Mouse (Mus musculus) layer of hippocampus, adult 6 months (tissue): ENCODE results near the gene H2afz. TPM values are rescaled to one million over a fixed set of nuclear protein-coding genes. Genes with fewer than 3 reads are reported as not detected.

Experiments
- long read RNA-seq, 2 experiments: library from polyadenylated mRNA; unstranded; transcript quantifications; one replicate each; pipeline ENCODE4 v2.0.0; 2019 to 2020
- polyA plus RNA-seq: library from polyadenylated mRNA; unstranded; fragments of <200 nt; fragmentation: Nextera tagmentation; gene quantifications from 2 replicates; pipeline ENCODE4 v1.2.3, GENCODE M21; 2021

Gene H2afz
- polyA plus RNA-seq: 697 and 714 TPM in 2 replicates
- long read RNA-seq, experiment 1, transcript H2afz-201 (5 exons, 1,069 nt): major isoform, 559 of 615 reads
- long read RNA-seq, experiment 1, transcript H2afz-207 (5 exons, 810 nt): minor isoform, 5 of 615 reads
- long read RNA-seq, experiment 1, partial matches to known transcripts: 31 of 615 reads
- long read RNA-seq, experiment 1, other reads (novel, unspliced or antisense): 20 of 615 reads
- long read RNA-seq, experiment 2, transcript H2afz-201 (5 exons, 1,069 nt): major isoform, 227 of 240 reads
- long read RNA-seq, experiment 2, partial matches to known transcripts: 7 of 240 reads
- long read RNA-seq, experiment 2, other reads (novel, unspliced or antisense): 4 of 240 reads

DNA sequence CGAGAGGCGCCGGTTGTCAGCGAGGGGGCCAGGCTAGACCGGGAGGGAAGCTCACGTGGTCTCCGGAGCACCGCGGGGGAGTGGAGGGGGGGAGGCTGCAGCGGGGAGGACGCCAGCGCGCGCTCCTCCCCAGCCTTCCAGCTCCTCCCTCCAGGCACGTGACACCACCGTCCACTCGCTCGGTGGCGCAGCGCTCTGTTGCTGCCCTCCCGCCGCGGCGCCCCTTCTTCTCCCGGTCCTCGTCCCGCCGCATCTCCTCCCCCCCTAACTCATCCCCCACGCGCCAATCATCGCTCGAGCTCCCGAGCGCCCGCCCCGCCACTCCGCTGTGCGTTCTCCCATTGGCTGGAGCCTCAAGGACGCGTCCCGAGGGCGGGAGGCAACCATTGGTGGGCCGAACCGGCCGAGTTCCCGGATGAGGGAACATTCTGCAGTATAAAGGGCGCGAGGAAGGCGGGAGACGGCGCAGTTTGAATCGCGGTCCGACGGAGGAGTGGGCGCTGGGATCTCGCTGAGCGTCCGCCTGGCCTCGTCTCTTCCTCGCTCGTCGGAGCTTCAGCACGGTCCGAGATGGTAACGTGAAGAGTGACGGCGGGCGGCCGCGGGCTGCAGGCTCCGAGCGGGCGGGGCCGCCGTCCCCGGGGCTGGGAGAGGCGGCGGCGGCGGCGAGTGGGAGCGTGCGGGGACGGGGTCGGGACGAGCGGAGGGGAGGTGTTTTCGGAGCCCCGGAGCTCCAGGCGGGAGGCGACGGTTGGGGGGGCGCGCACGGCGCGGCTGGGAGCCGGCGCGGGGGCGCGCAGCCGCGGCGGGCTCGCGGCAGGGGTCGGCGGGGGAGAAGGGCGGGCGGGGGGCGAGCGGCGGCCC lies at the start of gene H2afz:
TSS of gene H2afz (plus strand) at position 364 of the 864 bp plus-strand sequence.

DNA sequence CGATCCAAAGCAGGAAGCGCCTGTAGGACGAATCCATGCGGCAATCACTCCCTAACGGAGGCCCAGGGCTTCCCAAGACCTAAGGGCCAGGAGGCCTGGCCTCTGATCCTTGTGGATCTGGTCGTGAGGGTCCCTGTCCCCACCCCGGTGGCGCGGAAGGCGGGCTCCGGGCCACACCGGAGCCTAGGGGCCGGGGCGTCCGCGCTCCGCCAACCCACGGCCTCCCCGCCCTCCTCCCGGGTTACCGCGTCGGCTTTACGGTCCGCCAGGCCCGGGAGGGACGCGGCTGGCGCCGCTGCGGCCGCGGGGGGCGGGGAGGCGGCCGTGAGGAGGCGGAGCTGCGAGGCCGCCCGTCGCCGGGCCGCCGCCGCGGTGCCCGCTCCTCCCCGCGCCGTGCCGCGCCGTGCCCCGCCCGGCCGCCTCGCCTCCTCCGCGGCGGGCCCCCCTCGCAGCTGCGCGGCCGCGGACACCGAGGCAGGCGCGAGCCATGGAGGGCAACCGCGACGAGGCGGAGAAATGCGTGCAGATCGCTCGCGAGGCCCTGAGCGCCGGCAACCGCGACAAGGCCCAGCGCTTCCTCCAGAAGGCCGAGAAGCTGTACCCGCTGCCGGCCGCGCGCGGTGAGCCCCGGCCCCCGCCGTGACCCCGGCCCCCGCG lies 3.3 kb downstream of the H2afz start, which contains the start of gene Dnajb14:
TSS of gene Dnajb14 (plus strand) at position 239 of the 657 bp plus-strand sequence.

Other genes with a start within 250 kb of the H2afz start
- gene Ddit4l, start 242.9 kb upstream of the H2afz start, polyA plus RNA-seq: 15.5 and 25.0 TPM in 2 replicates
- not detected in 2 replicates for gene Gm21962, start 193.0 kb upstream of the H2afz start, polyA plus RNA-seq
- gene Dnajb14, start 3.2 kb downstream of the H2afz start, polyA plus RNA-seq: 11.4 and 13.9 TPM in 2 replicates
- 107 and 110 TPM in 2 replicates for gene Lamtor3, start 54.0 kb downstream of the H2afz start, polyA plus RNA-seq
- 4.1 and 5.3 TPM in 2 replicates for gene Dapp1, start 117.1 kb downstream of the H2afz start, polyA plus RNA-seq
- 0.18 and 0.20 TPM in 2 replicates for gene 1110002E22Rik, start 200.6 kb downstream of the H2afz start, polyA plus RNA-seq
- 0.09 and 0.14 TPM in 2 replicates for gene Gm5105, start 202.9 kb downstream of the H2afz start, polyA plus RNA-seq